Mouse (Mus musculus): ENCODE measurements at regions not wholly inside any gene's neighbourhood (a gene's known extent, or its start where the extent isn't known, plus 50 kb on each side); places are given as distances from the start of the nearest gene placed in this dataset.

DNA sequence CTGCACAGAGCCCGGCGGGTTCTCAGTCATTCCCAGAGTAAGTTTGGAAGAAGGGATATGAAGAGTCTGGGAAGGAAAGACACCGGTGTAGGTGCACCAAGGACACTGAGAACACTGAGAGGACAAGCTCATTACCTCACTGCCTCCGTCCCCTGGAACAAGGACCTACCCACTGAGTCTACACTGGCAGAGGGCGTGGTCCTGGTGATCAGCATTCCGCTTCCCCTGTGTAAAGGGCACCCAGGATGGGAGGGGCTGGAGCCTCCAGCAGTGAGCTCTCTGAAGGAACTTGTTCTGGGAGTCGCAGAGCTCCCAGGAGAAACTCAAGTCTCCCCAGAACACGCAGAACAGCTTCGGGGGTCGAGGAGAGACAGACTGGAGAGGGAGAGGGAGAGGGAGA, 76.9 kb upstream of the Calm2 start:
- 35% methylated on average over 10 of the region's 10 CpGs for WGBS
- DNase-seq (ENCODE audit: low spot score) (no peak), ATAC-seq (ENCODE audit: low read depth) (no peak)
- H3K4me3 ChIP-seq (ENCODE audit: low read depth, low read length), result no peak overlapping the region
- no peak overlapping the region for H3K4me2 ChIP-seq (ENCODE audit: low read depth, low read length)
- H3K9me3 ChIP-seq (ENCODE audit: control insufficient read depth, low read length), result no peaks in the 10 kb centered on the region
- no peak overlapping the region for H3K9ac ChIP-seq (ENCODE audit: low read depth, low read length)
- no peak overlapping the region for H3K27ac ChIP-seq (replicated peaks; ENCODE audit: low read depth, low read length)
- H3K27me3 ChIP-seq (replicated peaks; ENCODE audit: control insufficient read depth, insufficient read depth, low read length), result no peaks in the 10 kb centered on the region
- peaks cover 10% of the 10 kb centered on the region; the same call in 1 of the 2 replicates for H3K4me1 ChIP-seq (ENCODE audit: control insufficient read depth, insufficient read depth, low read length)
- no peaks in the 10 kb centered on the region for H3K36me3 ChIP-seq (ENCODE audit: control insufficient read depth, insufficient read depth, low read length)

DNA sequence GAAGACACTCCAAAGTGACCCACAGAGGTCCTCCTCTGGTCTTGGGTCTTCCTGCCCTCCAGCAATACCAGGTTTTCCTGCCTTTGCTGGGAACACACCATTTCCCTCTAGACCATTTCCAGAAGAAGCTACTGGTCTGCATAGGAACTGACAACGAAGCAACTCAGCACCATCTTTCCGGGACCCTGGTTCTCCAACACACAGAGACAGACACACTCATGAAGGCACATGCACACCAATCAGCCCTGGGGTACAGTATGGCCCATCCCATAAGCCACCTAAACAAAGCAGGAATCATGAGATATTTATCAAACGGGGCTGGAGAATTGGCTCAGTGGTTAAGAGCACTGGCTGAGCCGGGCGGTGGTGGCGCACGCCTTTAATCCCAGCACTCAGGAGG, 80.4 kb upstream of the Calm2 start:
- no peak overlapping the region for H3K4me2 ChIP-seq (ENCODE audit: low read depth, low read length)
- peaks cover 21% of the 10 kb centered on the region; the same call in 1 of the 2 replicates for H3K4me1 ChIP-seq (ENCODE audit: control insufficient read depth, insufficient read depth, low read length)
- H3K9ac ChIP-seq (ENCODE audit: low read depth, low read length), result no peak overlapping the region
- 96% methylated on average over 7 of the region's 7 CpGs for WGBS
- no peaks in the 10 kb centered on the region for H3K36me3 ChIP-seq (ENCODE audit: control insufficient read depth, insufficient read depth, low read length)
- DNase-seq (ENCODE audit: low spot score) (no peak), ATAC-seq (ENCODE audit: low read depth) (no peak)
- no peaks in the 10 kb centered on the region for H3K27me3 ChIP-seq (replicated peaks; ENCODE audit: control insufficient read depth, insufficient read depth, low read length)
- H3K9me3 ChIP-seq (ENCODE audit: control insufficient read depth, low read length), result no peaks in the 10 kb centered on the region
- no peak overlapping the region for H3K4me3 ChIP-seq (ENCODE audit: low read depth, low read length)
- no peak overlapping the region for H3K27ac ChIP-seq (replicated peaks; ENCODE audit: low read depth, low read length)

DNA sequence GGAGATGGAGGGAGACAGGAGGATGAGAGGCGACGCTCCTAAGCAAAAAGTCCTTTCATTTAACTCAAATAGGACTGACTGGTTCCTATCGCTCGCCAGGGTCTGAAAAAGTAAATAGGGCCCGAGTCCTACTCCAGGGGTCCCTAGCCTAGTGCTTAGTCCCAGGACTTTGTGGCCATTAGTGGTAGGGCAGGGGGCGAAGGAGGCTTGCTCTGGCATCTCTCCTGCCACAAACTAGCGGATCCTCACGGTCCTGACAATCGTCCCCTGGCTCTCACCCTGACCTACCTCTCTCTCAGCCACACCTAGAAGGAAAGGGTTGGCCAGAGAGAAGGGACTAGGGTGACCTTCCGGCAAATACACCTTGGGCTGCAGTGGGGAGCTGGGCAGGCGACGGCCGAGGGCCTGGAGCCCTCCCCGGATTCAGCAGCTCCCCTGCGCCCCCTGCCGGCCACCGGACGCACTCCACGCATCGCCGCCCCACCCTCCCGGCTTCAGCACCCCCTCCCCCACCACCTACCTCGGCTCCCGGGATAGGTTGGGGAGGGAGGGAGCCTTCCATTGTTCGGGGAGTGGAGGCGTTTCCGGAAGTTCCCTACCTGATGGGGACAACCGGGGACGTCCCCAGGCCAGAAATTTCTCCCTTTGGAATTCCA, 83.6 kb upstream of the Calm2 start:
- H3K27ac ChIP-seq (replicated peaks; ENCODE audit: low read depth, low read length), result no peak overlapping the region

DNA sequence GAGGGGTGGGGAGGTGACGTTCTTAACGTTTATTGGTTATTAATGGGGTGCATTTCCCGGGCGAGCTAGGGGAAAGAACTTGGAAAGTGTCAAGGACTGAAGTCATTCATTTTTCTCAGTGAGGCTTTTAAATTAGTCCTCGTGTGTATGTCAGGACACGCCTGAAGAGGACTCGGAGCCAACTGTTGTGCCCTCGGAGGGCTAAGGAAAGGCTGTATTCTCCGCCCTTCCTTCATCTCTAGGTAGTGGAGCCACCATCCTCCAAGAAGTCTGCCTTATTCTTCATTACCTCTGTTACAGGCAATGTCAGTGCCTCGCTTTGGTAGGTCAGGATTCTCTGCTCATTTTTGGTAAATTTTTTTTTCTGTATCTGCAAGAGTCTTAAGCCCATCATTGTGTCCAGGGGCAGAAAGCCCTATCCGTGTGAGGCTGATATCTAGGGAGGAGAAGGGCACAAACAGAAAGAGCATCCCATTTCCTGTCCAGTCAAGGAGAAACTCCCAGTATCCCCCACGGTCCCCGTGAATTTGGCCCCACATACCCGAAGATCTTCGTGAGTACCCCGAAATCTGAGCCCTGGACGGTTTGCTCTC, 84.2 kb upstream of the Calm2 start:
- DNase-seq (ENCODE audit: low spot score), result no peak
- no peak overlapping the region for H3K27ac ChIP-seq (replicated peaks; ENCODE audit: low read depth, low read length)
- H3K9me3 ChIP-seq (ENCODE audit: control insufficient read depth, low read length), result no peaks in the 10 kb centered on the region
- peak overlapping the region; percentile 44 for H3K4me3 ChIP-seq (ENCODE audit: low read depth, low read length)
- ATAC-seq (ENCODE audit: low read depth), result peak; percentile 45; the same call in 1 of the 2 replicates
- 0 out of 2 replicates have a peak, but pooled peaks cover 16% of the 10 kb centered on the region for H3K4me1 ChIP-seq (ENCODE audit: control insufficient read depth, insufficient read depth, low read length)
- peak overlapping the region; percentile 53 for H3K9ac ChIP-seq (ENCODE audit: low read depth, low read length)
- H3K27me3 ChIP-seq (replicated peaks; ENCODE audit: control insufficient read depth, insufficient read depth, low read length), result no peaks in the 10 kb centered on the region
- H3K4me2 ChIP-seq (ENCODE audit: low read depth, low read length), result peak overlapping the region; percentile 58
- no peaks in the 10 kb centered on the region for H3K36me3 ChIP-seq (ENCODE audit: control insufficient read depth, insufficient read depth, low read length)
- 4% methylated on average over 17 of the region's 17 CpGs for WGBS

More for the DNA sequence above, 83.6 kb upstream of the Calm2 start:
- Histone ChIP-seq H3K36me3 (ENCODE audit: control insufficient read depth, insufficient read depth, low read length) (no peaks in the 10 kb centered on the region), H3K9me3 (ENCODE audit: control insufficient read depth, low read length) (no peaks in the 10 kb centered on the region), H3K27me3 (replicated peaks; ENCODE audit: control insufficient read depth, insufficient read depth, low read length) (no peaks in the 10 kb centered on the region), H3K9ac (ENCODE audit: low read depth, low read length) (peak overlapping the region; percentile 53), H3K4me2 (ENCODE audit: low read depth, low read length) (peak overlapping the region; percentile 58), H3K4me3 (ENCODE audit: low read depth, low read length) (peak overlapping the region; percentile 44), H3K4me1 (ENCODE audit: control insufficient read depth, insufficient read depth, low read length) (0 out of 2 replicates have a peak, but pooled peaks cover 16% of the 10 kb centered on the region)
- 16% methylated on average over 23 of the region's 29 CpGs for WGBS
- peak; percentile 88 for DNase-seq (ENCODE audit: low spot score)
- peak; percentile 91 for ATAC-seq (ENCODE audit: low read depth)

DNA sequence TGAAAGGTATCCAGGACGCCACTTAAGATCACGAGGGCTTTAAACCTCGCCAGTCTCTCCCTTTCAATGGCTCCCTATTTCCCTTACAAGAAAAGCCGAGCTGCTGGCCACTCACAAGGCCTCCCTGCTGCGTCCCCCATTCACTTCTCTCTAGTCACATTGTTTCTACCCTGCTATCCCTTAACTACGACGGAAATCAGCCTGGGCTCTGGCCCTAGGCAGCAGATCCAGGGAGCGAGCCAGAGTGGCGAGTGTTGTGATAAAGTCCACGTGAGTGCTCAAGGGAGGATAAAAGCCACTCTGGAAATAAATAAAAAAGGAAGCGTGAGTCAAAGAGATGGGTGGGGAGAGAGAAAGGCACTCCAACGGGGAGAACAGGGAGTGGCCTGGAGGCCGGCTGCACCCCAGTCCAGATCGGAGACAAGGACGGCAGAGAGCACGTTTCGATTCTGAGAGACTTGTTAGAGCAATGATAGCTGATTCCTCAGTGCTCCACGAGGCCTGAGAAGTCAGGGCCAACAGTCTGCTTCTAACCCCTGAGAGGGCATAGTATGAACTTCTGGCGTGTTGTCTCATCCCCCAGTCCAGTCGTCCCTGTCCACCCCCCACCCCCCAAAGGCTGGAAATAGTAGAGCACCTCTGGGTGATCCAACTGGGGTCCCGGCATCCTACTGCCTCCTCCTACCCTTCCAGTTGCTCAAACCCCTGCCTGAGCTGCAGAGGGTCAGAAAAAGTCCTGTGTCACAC, 84.8 kb upstream of the Calm2 start:
- peak overlapping the region; percentile 26; the same call in 1 of the 2 replicates for H3K9ac ChIP-seq (ENCODE audit: low read depth, low read length)
- peak overlapping the region; percentile 58 for H3K4me2 ChIP-seq (ENCODE audit: low read depth, low read length)
- H3K36me3 ChIP-seq (ENCODE audit: control insufficient read depth, insufficient read depth, low read length), result no peaks in the 10 kb centered on the region
- H3K9me3 ChIP-seq (ENCODE audit: control insufficient read depth, low read length), result no peaks in the 10 kb centered on the region
- H3K4me1 ChIP-seq (ENCODE audit: control insufficient read depth, insufficient read depth, low read length), result 0 out of 2 replicates have a peak, but pooled peaks cover 16% of the 10 kb centered on the region
- DNase-seq (ENCODE audit: low spot score), result no peak
- H3K27ac ChIP-seq (replicated peaks; ENCODE audit: low read depth, low read length), result no peak overlapping the region
- H3K4me3 ChIP-seq (ENCODE audit: low read depth, low read length), result peak overlapping the region; percentile 44
- WGBS, result 6% methylated on average over 21 of the region's 21 CpGs
- H3K27me3 ChIP-seq (replicated peaks; ENCODE audit: control insufficient read depth, insufficient read depth, low read length), result no peaks in the 10 kb centered on the region
- no peak for ATAC-seq (ENCODE audit: low read depth)

DNA sequence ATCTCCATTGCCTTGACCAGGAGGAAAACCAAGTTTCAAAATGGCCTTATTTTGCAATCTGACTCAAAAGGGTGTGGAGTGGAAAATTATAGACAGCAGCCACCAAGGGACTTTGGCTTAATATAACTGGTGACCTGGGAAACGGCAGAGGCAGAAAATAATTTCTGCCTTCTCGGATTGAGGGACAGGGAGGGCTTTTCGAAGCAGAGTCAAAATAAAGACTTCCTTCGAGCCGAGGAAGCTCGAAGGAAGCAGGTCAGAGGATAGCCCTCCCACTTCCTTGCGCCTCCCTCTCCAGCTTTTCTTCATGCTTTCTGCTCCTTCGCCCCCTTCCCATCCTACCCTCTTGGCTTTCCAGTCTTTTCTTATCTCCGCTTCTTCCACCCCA, 85.4 kb upstream of the Calm2 start:
- peak overlapping the region; percentile 58 for H3K4me2 ChIP-seq (ENCODE audit: low read depth, low read length)
- no peaks in the 10 kb centered on the region for H3K36me3 ChIP-seq (ENCODE audit: control insufficient read depth, insufficient read depth, low read length)
- H3K27me3 ChIP-seq (replicated peaks; ENCODE audit: control insufficient read depth, insufficient read depth, low read length), result no peaks in the 10 kb centered on the region
- no peak for ATAC-seq (ENCODE audit: low read depth)
- DNase-seq (ENCODE audit: low spot score), result no peak
- 13% methylated on average over 9 of the region's 9 CpGs for WGBS
- H3K4me3 ChIP-seq (ENCODE audit: low read depth, low read length), result peak overlapping the region; percentile 44; the same call in 1 of the 2 replicates
- H3K27ac ChIP-seq (replicated peaks; ENCODE audit: low read depth, low read length), result no peak overlapping the region
- peak overlapping the region; percentile 26; the same call in 1 of the 2 replicates for H3K9ac ChIP-seq (ENCODE audit: low read depth, low read length)
- 0 out of 2 replicates have a peak, but pooled peaks cover 16% of the 10 kb centered on the region for H3K4me1 ChIP-seq (ENCODE audit: control insufficient read depth, insufficient read depth, low read length)
- H3K9me3 ChIP-seq (ENCODE audit: control insufficient read depth, low read length), result no peaks in the 10 kb centered on the region

DNA sequence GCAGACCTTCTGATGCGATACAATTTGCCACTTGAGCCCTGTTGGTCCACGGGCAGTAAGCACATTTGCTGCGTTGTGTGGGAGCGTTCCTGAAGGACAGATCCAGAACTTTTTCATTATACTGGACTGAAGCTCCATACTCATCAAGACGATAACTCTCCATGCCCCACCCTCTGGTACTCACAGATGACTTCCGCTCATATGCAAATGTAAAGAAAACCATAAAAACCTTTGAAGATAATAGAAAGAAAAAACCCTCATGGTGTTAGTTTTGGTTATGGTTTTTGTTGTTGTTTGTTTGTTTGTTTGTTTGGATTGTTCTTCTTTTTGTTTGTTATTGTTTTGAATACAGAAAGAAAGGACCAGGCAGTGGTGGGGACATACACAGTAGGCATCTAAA, 86.0 kb upstream of the Calm2 start:
- Histone ChIP-seq H3K27me3 (replicated peaks; ENCODE audit: control insufficient read depth, insufficient read depth, low read length) (no peaks in the 10 kb centered on the region), H3K4me2 (ENCODE audit: low read depth, low read length) (peak overlapping the region; percentile 58), H3K4me1 (ENCODE audit: control insufficient read depth, insufficient read depth, low read length) (0 out of 2 replicates have a peak, but pooled peaks cover 16% of the 10 kb centered on the region), H3K36me3 (ENCODE audit: control insufficient read depth, insufficient read depth, low read length) (no peaks in the 10 kb centered on the region), H3K9me3 (ENCODE audit: control insufficient read depth, low read length) (no peaks in the 10 kb centered on the region), H3K4me3 (ENCODE audit: low read depth, low read length) (no peak overlapping the region), H3K9ac (ENCODE audit: low read depth, low read length) (no peak overlapping the region), H3K27ac (replicated peaks; ENCODE audit: low read depth, low read length) (no peak overlapping the region)
- 35% methylated on average over 6 of the region's 6 CpGs for WGBS
- ATAC-seq (ENCODE audit: low read depth), result no peak
- no peak for DNase-seq (ENCODE audit: low spot score)

DNA sequence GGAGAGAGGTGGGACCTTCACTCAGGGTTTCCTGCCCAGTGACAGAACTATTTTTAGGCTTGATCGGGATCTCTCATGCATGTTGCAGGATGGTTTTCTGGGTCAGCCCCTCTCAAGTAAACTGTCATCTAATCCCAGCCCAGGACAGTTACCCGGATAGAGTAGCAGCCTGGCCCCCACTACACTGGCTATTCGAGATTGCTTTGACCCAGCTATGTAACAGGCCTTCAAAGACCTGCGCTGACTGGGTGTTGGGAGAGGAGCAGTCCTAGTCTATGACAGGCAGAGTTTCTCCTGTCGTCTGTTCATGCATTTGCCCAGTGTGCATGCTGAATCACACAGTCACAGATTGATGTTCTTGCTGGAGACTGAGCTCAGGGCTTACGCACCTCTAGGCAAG, 86.2 kb upstream of the Epcam start:
- Histone ChIP-seq H3K4me3 (ENCODE audit: low read depth, low read length) (no peak overlapping the region), H3K27me3 (replicated peaks; ENCODE audit: control insufficient read depth, insufficient read depth, low read length) (no peaks in the 10 kb centered on the region), H3K9ac (ENCODE audit: low read depth, low read length) (no peak overlapping the region), H3K27ac (replicated peaks; ENCODE audit: low read depth, low read length) (no peak overlapping the region), H3K9me3 (ENCODE audit: control insufficient read depth, low read length) (no peaks in the 10 kb centered on the region), H3K36me3 (ENCODE audit: control insufficient read depth, insufficient read depth, low read length) (no peaks in the 10 kb centered on the region), H3K4me2 (ENCODE audit: low read depth, low read length) (no peak overlapping the region), H3K4me1 (ENCODE audit: control insufficient read depth, insufficient read depth, low read length) (no peaks in the 10 kb centered on the region)
- WGBS, result 71% methylated on average over 6 of the region's 6 CpGs
- ATAC-seq (ENCODE audit: low read depth), result no peak
- no peak for DNase-seq (ENCODE audit: low spot score)
